Mouse (Mus musculus): ENCODE measurements around the gene Esrrg. TPM values are rescaled to one million over a fixed set of nuclear protein-coding genes. Genes with fewer than 3 reads are reported as not detected.

The Esrrg gene
- polyA plus RNA-seq, 1 experiment from 2014 or later = 1.0 TPM

GRCm38 (mm10) chr1:187663376-187663775 is 54.8 kb downstream of the Esrrg start:
- H3K36me3 ChIP-seq (ENCODE audit: control insufficient read depth, insufficient read depth, low read length) = no peaks in the 10 kb centered on the region
- no peaks in the 10 kb centered on the region for H3K27me3 ChIP-seq (ENCODE audit: control insufficient read depth, insufficient read depth, low read depth, low read length)
- H3K9me3 ChIP-seq (ENCODE audit: control insufficient read depth, low read length) = no peaks in the 10 kb centered on the region
- no peak overlapping the region for H3K4me2 ChIP-seq (ENCODE audit: low read depth, low read length)
- 62% methylated on average over 6 of the region's 6 CpGs for WGBS
- H3K4me3 ChIP-seq (ENCODE audit: low read length) = no peak overlapping the region
- H3K4me1 ChIP-seq (replicated peaks; ENCODE audit: control insufficient read depth, insufficient read depth, low read length) = peaks cover 22% of the 10 kb centered on the region
- H3K9ac ChIP-seq (ENCODE audit: low read length) = no peak overlapping the region
- no peak overlapping the region for H3K27ac ChIP-seq (ENCODE audit: low read length)
- no peak for ATAC-seq (ENCODE audit: low read depth)

GRCm38 (mm10) chr1:187664261-187664660 is 55.7 kb downstream of the Esrrg start:
- no peaks in the 10 kb centered on the region for H3K27me3 ChIP-seq (ENCODE audit: control insufficient read depth, insufficient read depth, low read depth, low read length)
- H3K36me3 ChIP-seq (ENCODE audit: control insufficient read depth, insufficient read depth, low read length) = no peaks in the 10 kb centered on the region
- no peak for ATAC-seq (ENCODE audit: low read depth)
- 68% methylated on average over 7 of the region's 7 CpGs for WGBS
- H3K4me3 ChIP-seq (ENCODE audit: low read length) = no peak overlapping the region
- peaks cover 22% of the 10 kb centered on the region for H3K4me1 ChIP-seq (replicated peaks; ENCODE audit: control insufficient read depth, insufficient read depth, low read length)
- no peak overlapping the region for H3K9ac ChIP-seq (ENCODE audit: low read length)
- no peaks in the 10 kb centered on the region for H3K9me3 ChIP-seq (ENCODE audit: control insufficient read depth, low read length)
- no peak overlapping the region for H3K4me2 ChIP-seq (ENCODE audit: low read depth, low read length)
- no peak overlapping the region for H3K27ac ChIP-seq (ENCODE audit: low read length)

GRCm38 (mm10) chr1:187665901-187666600 is 57.5 kb downstream of the Esrrg start:
- Histone ChIP-seq H3K4me1 (replicated peaks; ENCODE audit: control insufficient read depth, insufficient read depth, low read length) (peaks cover 18% of the 10 kb centered on the region), H3K27ac (ENCODE audit: low read length) (no peak overlapping the region), H3K36me3 (ENCODE audit: control insufficient read depth, insufficient read depth, low read length) (no peaks in the 10 kb centered on the region), H3K9ac (ENCODE audit: low read length) (no peak overlapping the region), H3K27me3 (ENCODE audit: control insufficient read depth, insufficient read depth, low read depth, low read length) (no peaks in the 10 kb centered on the region), H3K9me3 (ENCODE audit: control insufficient read depth, low read length) (no peaks in the 10 kb centered on the region), H3K4me2 (ENCODE audit: low read depth, low read length) (no peak overlapping the region), H3K4me3 (ENCODE audit: low read length) (no peak overlapping the region)
- 29% methylated on average over 10 of the region's 10 CpGs for WGBS
- ATAC-seq (ENCODE audit: low read depth) = no peak

GRCm38 (mm10) chr1:187669746-187670145 is 61.2 kb downstream of the Esrrg start:
- H3K36me3 ChIP-seq (ENCODE audit: control insufficient read depth, insufficient read depth, low read length) = no peaks in the 10 kb centered on the region
- no peak overlapping the region for H3K4me3 ChIP-seq (ENCODE audit: low read length)
- H3K27ac ChIP-seq (ENCODE audit: low read length) = no peak overlapping the region
- no peaks in the 10 kb centered on the region for H3K4me1 ChIP-seq (replicated peaks; ENCODE audit: control insufficient read depth, insufficient read depth, low read length)
- no peak for ATAC-seq (ENCODE audit: low read depth)
- no peaks in the 10 kb centered on the region for H3K27me3 ChIP-seq (ENCODE audit: control insufficient read depth, insufficient read depth, low read depth, low read length)
- 91% methylated on average over 6 of the region's 6 CpGs for WGBS
- no peaks in the 10 kb centered on the region for H3K9me3 ChIP-seq (ENCODE audit: control insufficient read depth, low read length)
- no peak overlapping the region for H3K9ac ChIP-seq (ENCODE audit: low read length)
- H3K4me2 ChIP-seq (ENCODE audit: low read depth, low read length) = no peak overlapping the region

GRCm38 (mm10) chr1:187672446-187672845 is 63.9 kb downstream of the Esrrg start:
- Histone ChIP-seq H3K9me3 (ENCODE audit: control insufficient read depth, low read length) (no peaks in the 10 kb centered on the region), H3K9ac (ENCODE audit: low read length) (no peak overlapping the region), H3K4me3 (ENCODE audit: low read length) (no peak overlapping the region), H3K4me2 (ENCODE audit: low read depth, low read length) (no peak overlapping the region), H3K4me1 (replicated peaks; ENCODE audit: control insufficient read depth, insufficient read depth, low read length) (no peaks in the 10 kb centered on the region), H3K36me3 (ENCODE audit: control insufficient read depth, insufficient read depth, low read length) (no peaks in the 10 kb centered on the region), H3K27me3 (ENCODE audit: control insufficient read depth, insufficient read depth, low read depth, low read length) (no peaks in the 10 kb centered on the region), H3K27ac (ENCODE audit: low read length) (no peak overlapping the region)
- WGBS = 76% methylated on average over 5 of the region's 5 CpGs
- no peak for ATAC-seq (ENCODE audit: low read depth)

GRCm38 (mm10) chr1:187674771-187675186 is 66.2 kb downstream of the Esrrg start:
- H3K4me3 ChIP-seq (ENCODE audit: low read length) = no peak overlapping the region
- no peaks in the 10 kb centered on the region for H3K9me3 ChIP-seq (ENCODE audit: control insufficient read depth, low read length)
- WGBS = 36% methylated on average over 10 of the region's 10 CpGs
- H3K36me3 ChIP-seq (ENCODE audit: control insufficient read depth, insufficient read depth, low read length) = no peaks in the 10 kb centered on the region
- no peaks in the 10 kb centered on the region for H3K4me1 ChIP-seq (replicated peaks; ENCODE audit: control insufficient read depth, insufficient read depth, low read length)
- no peaks in the 10 kb centered on the region for H3K27me3 ChIP-seq (ENCODE audit: control insufficient read depth, insufficient read depth, low read depth, low read length)
- H3K4me2 ChIP-seq (ENCODE audit: low read depth, low read length) = no peak overlapping the region
- no peak overlapping the region for H3K27ac ChIP-seq (ENCODE audit: low read length)
- no peak overlapping the region for H3K9ac ChIP-seq (ENCODE audit: low read length)
- ATAC-seq (ENCODE audit: low read depth) = no peak

GRCm38 (mm10) chr1:187676626-187677025 is 68.0 kb downstream of the Esrrg start:
- Histone ChIP-seq H3K36me3 (ENCODE audit: control insufficient read depth, insufficient read depth, low read length) (no peaks in the 10 kb centered on the region), H3K4me2 (ENCODE audit: low read depth, low read length) (no peak overlapping the region), H3K9ac (ENCODE audit: low read length) (no peak overlapping the region), H3K4me3 (ENCODE audit: low read length) (no peak overlapping the region), H3K27ac (ENCODE audit: low read length) (no peak overlapping the region), H3K27me3 (ENCODE audit: control insufficient read depth, insufficient read depth, low read depth, low read length) (no peaks in the 10 kb centered on the region), H3K4me1 (replicated peaks; ENCODE audit: control insufficient read depth, insufficient read depth, low read length) (no peaks in the 10 kb centered on the region), H3K9me3 (ENCODE audit: control insufficient read depth, low read length) (no peaks in the 10 kb centered on the region)
- no peak for ATAC-seq (ENCODE audit: low read depth)
- WGBS = 67% methylated on average over 10 of the region's 10 CpGs

GRCm38 (mm10) chr1:187679246-187679645 is 70.7 kb downstream of the Esrrg start:
- Histone ChIP-seq H3K4me1 (replicated peaks; ENCODE audit: control insufficient read depth, insufficient read depth, low read length) (no peaks in the 10 kb centered on the region), H3K36me3 (ENCODE audit: control insufficient read depth, insufficient read depth, low read length) (no peaks in the 10 kb centered on the region), H3K4me3 (ENCODE audit: low read length) (no peak overlapping the region), H3K27ac (ENCODE audit: low read length) (no peak overlapping the region), H3K9ac (ENCODE audit: low read length) (no peak overlapping the region), H3K9me3 (ENCODE audit: control insufficient read depth, low read length) (no peaks in the 10 kb centered on the region), H3K4me2 (ENCODE audit: low read depth, low read length) (no peak overlapping the region), H3K27me3 (ENCODE audit: control insufficient read depth, insufficient read depth, low read depth, low read length) (no peaks in the 10 kb centered on the region)
- WGBS = 68% methylated on average over 1 of the region's 1 CpGs
- no peak for ATAC-seq (ENCODE audit: low read depth)

- WGBS = 65% methylated on average over 4 of the region's 4 CpGs
- H3K27ac ChIP-seq (ENCODE audit: low read length) = no peak overlapping the region
- no peak for ATAC-seq (ENCODE audit: low read depth)
- H3K4me1 ChIP-seq (replicated peaks; ENCODE audit: control insufficient read depth, insufficient read depth, low read length) = no peaks in the 10 kb centered on the region
- no peak overlapping the region for H3K4me3 ChIP-seq (ENCODE audit: low read length)
- H3K9ac ChIP-seq (ENCODE audit: low read length) = no peak overlapping the region
- no peaks in the 10 kb centered on the region for H3K27me3 ChIP-seq (ENCODE audit: control insufficient read depth, insufficient read depth, low read depth, low read length)
- no peaks in the 10 kb centered on the region for H3K36me3 ChIP-seq (ENCODE audit: control insufficient read depth, insufficient read depth, low read length)
- H3K4me2 ChIP-seq (ENCODE audit: low read depth, low read length) = no peak overlapping the region
- no peaks in the 10 kb centered on the region for H3K9me3 ChIP-seq (ENCODE audit: control insufficient read depth, low read length)
Observed at GRCm38 (mm10) chr1:187684519-187684918, 75.9 kb downstream of the Esrrg start.
